Mouse (Mus musculus) layer of hippocampus, postnatal 10 days (tissue): ENCODE data around the gene Srp68. TPM values are rescaled to one million over a fixed set of nuclear protein-coding genes. Genes with fewer than 3 reads are reported as not detected.
"Not testable (repeated sequence)": the region's sequence is repeated elsewhere in the genome, so short reads cannot be mapped to it uniquely, and the experiment has no call there.

Experiments used
- DNase-seq, 2 experiments: peaks; one replicate each; pipeline ENCODE4 v3.0.0; 2021; ENCODE audit warnings: low spot score in 2 of 2
- total RNA-seq, 2 experiments: library from RNA; stranded (reverse); gene quantifications; 2 replicates each; pipeline ENCODE4 v1.2.3; 2021

Srp68 gene
- total RNA-seq, 2 experiments from 2014 or later: 50.5 to 51.9 TPM

DNA sequence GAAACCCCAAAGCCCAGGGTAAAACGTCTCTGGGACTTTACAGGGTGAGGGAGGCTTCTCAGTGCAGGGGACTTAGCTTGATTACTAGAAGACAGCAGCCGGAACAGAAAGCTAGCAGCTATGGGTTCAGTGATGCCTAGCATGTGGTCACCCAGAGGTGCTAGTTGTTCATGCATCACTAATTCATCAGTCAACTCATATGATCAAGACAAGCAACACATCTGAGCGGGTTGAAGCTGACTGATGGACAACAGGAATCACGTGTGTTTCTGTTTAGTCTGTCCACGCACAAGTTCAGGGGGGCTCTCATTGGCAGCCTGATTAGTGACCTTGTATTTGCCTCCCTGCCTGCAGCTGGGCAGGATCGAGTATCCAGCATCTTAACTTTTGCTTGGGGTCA lies 10.0 kb upstream of the Srp68 start:
- no peak for DNase-seq

DNA sequence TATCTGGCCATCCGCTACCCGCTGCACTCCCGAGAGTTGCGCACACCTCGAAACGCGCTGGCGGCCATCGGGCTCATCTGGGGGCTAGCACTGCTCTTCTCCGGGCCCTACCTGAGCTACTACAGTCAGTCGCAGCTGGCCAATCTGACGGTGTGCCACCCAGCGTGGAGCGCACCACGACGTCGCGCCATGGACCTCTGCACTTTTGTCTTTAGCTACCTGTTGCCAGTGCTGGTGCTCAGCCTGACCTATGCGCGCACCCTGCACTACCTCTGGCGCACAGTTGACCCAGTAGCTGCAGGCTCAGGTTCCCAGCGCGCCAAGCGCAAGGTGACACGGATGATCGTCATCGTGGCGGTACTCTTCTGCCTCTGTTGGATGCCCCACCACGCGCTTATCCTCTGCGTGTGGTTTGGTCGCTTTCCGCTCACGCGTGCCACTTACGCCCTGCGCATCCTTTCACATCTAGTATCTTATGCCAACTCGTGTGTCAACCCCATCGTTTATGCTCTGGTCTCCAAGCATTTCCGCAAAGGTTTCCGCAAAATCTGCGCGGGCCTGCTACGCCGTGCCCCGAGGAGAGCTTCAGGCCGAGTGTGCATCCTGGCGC lies 9.0 kb upstream of the Srp68 start:
- no peak for DNase-seq

DNA sequence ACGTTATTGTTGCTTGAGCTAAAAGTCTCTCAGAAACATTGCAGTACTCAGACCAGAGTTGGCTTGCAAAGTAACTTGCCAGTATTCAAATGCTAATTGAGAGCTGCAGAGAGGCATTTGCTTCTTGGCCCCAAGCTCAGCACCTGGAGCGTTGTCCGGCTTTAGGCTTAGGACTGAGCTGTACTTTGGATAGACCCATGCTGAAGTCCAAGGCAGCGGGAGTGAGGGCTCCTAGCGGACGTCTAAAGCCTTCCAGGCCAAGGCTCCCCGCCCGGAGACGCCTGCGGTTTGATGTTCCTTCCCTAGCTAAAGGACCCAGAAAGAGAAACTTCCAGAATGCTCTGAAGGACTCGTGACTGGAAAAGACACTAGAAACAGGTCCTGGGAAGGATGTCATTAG lies 8.1 kb upstream of the Srp68 start:
- no peak for DNase-seq

DNA sequence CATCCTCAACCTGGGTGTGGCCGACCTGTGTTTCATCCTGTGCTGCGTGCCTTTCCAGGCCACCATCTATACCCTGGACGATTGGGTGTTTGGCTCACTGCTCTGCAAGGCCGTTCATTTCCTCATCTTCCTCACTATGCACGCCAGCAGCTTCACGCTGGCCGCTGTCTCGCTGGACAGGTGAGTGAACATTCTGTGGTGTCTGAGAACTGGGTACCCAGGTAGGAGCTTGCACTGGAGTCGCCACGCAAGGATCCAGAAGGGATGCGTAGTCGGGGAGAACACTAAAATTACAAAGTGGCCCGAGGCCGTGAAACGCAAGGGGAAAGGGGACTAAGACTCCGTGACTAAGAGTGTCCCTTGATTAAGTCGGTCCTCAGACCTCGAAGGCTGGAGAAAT lies 7.7 kb upstream of the Srp68 start:
- DNase-seq: no peak

DNA sequence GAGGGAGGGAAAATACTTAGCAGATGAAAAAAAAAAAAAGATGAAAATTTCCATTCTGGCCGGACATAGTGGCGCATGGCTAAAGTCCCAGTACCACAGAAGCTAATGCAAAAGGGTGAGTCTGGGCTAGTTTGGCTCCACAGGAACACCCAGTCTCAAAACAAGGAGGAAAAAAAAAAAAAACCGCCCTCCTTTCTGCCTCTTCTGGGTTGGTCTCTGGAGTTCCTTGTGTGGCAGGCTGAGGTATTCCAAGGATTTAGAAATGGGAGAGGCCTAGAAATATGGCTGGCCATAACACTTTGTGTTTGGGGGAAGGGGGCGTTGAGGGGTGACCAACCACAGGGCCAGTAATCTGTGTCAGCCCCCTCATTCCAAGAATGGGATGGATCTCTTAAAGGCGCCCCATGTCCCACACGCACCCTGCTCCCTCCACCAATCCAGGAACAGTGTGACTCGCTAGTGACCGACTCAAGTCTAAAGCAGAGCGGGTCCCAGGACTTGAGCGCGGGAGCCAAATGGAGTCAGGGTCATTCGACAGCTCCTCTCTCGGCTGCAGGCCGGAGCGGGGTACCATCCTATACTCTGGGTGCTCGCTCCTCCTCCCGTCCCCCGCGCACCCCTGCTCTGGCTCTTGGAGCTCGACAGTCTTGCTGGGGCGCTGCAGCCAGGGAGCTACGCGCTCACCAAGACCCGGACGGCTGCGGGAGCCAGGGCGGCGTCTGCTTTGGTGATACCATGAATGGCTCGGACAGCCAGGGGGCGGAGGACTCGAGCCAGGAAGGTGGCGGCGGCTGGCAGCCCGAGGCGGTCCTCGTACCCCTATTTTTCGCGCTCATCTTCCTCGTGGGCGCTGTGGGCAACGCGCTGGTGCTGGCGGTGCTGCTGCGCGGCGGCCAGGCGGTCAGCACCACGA lies 7.0 kb upstream of the Srp68 start, which contains the start of gene Galr2:
TSS of gene Galr2 (plus strand) at position 189 of the 913 bp plus-strand sequence.
- no peak for DNase-seq

DNA sequence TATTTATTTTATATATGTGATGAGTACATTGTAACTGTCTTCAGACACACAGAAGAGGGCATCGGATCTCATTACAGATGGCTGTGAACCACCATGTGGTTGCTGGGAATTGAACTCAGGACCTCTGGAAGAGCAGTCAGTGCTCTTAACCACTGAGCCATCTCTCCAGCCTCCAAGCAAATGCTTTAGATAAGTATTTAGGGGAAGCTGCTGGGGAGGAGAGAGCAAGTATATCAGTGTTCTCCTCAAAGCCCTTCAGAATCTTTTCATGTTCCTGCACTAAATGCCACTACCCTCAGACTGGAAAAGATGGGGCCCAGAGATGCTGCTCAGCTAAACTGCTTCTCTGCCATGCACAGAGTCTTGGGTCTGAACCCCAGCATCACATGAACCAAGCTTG lies 3.2 kb upstream of the Srp68 start:
- DNase-seq: not testable (repeated sequence)

DNA sequence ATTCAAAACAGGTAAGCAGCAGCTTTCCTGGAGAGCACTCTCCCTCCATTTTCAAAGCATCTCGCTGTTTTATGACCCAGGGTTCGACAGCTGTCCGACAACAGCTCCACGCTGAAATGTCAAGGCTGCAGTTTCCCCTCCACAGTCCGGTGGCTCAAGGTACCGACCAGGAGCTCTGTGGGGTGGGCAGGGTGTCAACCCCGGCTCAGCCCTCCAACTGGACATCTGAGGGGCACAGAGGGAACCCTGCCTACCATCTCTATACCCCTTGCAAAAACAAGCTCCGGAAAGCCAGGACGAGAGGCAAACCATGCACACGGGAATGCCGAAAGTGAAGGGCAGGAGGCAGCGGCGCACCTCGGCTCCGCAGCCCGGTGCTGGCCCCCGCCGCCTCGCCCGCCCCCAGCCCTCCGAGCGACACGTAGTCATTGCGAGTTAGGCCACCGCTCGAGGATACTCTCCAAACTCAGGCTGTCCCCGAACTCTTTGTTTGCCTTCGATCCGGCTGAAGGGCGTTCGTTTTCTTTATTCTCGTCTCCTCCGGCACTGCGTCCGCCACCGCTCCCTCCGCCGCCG lies 460 bp downstream of the Srp68 start:
- DNase-seq: no peak

DNA sequence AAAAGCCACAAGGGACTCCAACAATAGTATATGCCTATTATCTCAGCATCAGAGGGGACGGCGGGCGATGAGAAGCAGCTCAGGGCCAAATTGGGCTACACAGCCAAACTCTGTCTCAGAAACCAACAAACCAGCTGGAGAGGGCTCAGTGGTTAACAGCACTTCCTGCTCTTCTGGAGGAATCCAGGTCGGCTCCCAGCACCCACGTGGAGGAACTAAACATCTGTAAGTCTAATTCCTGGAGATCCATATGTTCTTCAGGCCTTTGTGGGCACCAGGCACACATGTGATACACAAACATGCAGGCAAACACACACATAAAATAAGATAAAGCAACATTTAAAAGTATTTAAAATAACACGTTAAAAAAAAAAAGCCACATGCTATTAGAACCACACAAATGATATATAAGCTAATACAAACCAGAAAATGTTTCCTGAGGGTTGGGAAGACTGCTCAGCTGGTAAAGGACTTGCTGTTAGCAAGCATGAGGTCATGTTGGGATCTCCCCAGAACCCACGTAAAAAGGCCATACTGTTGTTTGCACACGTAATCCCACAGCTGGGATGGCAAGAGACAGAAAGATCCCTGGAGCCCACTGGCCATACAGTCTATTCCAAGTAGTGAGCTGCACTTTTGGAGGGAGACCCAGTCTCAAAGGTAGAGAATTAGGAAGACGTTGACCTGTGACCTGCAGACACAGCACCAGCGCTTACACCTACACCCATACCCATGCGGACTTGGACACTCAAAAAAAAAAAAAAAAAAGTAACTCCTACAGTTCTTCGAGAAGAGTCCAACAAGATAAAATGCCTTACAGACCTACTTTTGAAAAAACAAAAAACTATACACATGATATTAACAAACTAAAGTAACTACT lies 1.2 kb downstream of the Srp68 start:
- no peak for DNase-seq

DNA sequence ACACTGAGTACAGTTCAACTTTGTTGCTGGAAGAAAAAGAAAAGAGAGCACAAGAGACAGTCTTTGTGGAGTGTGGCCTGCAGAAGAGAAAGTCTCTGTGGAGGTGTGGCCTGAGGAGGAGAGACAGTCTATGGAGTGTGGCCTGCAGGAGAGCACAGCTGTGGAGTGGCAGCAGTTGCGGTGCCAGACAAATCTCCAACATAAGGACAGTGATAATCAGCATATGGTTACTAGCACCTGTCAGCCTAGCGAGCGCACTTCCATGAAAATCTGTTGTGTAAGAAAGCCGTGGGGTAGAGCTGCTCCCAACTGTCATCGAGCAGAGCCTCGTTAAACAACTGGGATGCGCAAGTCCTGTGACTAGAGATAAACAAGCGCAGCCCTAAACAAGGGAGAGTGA lies 4.5 kb downstream of the Srp68 start:
- no peak for DNase-seq

DNA sequence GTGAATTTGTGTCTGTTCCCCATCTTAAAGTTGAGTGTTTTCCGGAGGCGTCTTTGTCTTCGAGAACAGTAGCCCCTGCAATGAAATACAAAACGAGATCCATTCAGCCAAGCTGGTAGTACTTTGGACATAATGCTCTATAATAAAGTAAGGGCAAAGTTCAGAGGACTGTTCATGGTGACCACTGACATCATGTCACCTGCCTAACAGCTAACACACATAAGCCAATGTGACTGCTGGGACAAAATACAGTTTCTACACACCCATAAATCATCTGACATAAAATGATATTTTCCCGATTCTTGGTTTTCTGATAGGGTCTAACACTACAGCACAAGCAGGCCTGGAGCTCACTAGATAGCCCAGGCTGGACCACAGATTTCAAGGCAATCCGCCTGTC lies 5.7 kb downstream of the Srp68 start:
- DNase-seq: no peak

DNA sequence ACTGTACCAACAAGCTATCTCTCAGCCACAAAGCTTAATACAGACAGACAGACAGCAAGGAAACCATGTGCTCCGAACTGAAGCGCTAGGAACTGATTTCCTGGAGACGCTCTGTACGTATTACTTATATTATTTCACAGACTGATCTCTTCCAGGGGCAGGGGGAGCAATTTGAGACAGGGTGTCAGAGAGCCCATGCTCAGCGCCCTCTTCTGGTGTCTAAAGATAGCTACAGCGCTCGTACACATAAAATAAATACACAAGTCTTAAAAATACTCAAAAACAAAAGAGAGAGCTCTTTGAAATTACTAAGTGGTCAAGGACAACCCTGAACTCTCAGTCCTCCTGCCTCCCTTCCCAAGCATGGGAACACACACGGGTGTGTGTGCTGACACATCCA lies 6.4 kb downstream of the Srp68 start:
- DNase-seq: no peak

- DNase-seq: no peak
Observed at GRCm38 (mm10) chr11:116265850-116266249, 8.2 kb downstream of the Srp68 start.

DNA sequence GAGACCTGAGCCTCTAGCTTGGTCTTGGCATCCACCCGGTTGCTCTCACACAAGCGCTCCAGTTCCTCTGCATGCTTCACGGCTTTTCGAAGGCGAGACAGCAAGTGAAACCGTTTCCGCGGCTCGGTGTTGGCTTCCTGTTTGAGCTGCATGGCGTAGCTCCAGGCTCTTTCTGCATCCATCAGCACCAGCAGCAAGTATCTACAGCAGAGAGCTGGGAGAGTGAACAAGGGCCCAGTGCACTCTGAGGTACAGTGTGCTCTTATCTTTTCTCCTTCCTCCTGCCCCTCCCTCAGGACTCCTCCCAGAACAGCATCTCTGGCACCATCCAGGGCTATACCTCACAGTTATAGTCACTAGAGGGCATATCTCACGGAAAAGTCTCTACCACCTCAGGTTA lies 8.7 kb downstream of the Srp68 start:
- no peak for DNase-seq

DNA sequence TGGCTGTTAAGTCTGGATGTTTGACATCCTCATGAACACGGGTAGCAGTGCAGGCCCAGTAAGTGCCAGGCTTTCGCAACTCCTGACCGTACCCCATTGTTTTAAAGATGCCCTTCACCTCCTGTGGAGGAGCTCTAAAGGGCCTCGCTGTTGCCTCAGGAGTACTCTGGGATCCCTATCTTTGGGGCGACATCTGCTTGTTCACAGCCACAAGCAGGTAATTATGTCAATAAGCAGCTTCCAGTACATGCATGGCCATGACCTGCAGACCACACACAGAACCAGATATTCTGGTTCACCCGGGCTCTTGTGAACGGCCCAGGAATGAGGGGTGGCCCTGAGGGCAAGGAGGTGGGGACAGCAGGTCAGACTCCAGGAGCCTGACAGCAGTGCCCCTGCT lies 13.8 kb downstream of the Srp68 start:
- DNase-seq: no peak

DNA sequence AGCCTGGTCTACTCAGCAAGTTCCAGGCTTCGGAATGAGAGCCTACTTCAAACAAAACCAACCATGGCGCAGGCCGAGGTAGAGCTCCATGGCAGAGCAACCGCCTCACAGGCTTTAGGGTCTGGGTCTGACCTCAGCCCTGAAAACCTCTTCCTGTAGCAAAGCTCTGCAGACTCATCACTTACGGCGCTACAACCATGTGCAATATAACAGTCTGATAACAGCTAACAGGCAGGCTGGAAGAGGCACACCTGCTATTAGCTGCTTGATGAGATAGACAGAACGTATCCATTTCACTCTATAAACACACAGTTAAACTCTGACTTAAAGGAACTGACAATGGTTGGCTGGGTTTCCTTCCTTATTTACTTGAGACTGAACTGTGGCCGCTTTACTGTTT lies 14.6 kb downstream of the Srp68 start:
- DNase-seq: no peak

DNA sequence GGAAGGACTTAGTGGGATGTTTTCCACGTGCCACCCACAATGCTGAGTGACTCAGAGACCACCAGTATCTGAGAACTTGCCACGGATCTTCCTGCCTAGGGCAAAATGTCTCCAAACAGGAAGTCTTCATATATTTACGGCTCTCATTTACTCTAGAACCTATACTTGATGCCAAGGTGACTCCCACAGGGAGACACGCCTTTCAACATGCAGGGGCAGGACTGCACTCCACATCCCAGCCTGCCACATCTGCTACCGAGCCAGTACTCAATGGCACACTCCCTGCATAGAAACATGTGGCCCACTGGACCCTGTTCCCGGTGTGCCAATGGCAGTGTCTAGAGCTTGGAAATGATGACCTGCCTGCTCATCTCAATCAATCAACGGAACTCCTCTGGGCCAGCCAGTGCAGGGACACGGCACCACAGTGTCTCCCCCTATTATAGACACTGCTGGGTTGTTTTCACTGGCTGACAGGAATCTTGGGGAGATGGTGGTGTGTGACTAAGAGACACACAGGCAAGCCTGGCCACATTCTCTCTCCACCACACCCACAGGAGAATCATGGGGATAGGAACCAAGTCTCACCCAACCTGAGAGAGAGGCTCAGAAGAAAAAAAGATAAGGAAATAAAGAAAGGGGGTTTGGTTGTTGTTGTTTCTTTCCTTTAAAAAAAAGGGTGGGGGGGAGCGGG lies 17.9 kb downstream of the Srp68 start:
- DNase-seq: no peak

DNA sequence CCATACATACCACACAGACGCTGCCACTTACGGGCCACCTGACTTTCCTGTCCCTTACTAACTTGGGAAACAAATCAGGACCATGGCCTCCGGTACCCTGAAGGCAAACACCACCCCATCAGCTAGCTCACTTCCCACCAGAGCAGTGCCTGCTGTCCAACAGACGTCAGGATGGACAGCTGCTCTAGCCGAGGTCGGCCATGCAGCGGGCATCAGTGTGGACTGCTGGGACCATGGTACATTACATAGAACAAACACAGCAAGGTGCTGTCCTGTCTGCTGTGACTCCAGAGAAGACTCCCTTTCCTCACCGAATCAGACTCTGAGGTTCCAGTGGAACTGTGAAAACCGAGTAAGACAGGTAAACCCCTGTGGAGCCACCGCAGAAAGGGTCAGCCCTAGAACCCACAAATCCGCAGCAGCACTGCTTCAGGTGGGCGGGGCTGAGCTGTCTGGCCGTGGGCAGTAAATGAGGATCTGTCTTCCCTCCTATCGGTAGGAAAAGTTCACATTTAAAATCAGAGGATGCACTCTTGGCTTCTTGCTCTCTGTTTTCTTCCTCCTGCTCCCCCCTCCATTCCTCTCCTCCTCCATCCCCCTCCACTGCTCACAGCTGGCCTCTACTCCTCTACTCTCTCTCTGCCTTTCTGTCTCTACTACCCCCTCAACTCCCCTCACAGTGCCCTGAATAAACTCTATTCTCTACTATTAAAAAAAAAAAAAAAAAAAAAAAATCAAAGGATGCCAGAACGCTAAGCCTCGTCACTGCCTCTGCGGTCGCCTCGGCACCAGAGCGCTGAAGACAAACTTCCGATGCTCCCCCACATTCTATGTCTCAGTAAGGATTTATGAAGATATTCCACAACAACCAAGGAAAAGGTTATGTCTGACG lies 18.7 kb downstream of the Srp68 start:
- DNase-seq: no peak

- no peak for DNase-seq
Observed at GRCm38 (mm10) chr11:116254627-116255026, 19.4 kb downstream of the Srp68 start.

- no peak for DNase-seq
Observed at GRCm38 (mm10) chr11:116253076-116253600, 20.9 kb downstream of the Srp68 start.

GRCm38 (mm10) chr11:116250898-116251297 lies 23.1 kb downstream of the Srp68 start:
- no peak for DNase-seq
